Mouse (Mus musculus): ENCODE data around the gene Pak2.
"Not testable (repeated sequence)": the region's sequence is repeated elsewhere in the genome, so short reads cannot be mapped to it uniquely, and the experiment has no call there.

Gene Pak2

DNA sequence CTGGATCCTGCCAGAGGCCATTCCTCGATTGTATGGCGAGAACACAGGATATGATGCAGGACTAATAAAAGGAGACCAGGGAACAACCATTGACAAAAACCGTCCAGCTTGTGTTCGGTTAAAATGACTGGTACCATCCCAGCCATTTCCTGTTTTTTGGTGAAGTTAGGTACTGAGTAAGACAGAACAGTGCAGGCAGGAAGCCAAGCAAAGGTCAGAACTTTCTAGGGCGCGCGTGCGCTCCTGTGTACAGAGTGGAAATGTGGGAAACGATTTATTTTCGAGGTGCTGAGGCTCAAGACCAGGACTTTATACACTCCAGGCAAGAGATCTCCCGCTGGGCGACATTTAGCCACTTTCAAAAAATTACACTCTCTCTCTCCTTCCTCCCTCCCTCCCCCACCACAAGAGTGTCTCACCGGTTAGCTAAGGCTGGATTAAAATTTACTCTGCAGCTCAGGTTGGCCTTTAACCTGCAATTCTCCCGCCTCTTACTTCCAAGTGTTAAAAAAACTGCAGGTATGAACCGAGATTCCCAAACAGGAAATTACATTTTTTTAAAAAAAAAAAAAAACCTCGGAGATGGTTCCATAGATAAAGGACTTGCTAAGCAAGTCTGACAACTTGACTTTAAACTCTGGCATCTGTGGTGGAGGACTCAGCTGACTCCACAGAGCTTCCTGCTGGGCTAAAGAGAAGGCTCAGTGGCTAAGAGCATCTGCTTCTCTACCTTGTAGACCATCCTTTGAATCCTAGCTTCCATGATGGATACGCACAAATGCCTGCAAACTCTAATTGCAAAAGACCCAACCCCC is 8.7 kb upstream of the Pak2 start:
- peak in 1 of 2 experiments; percentile 38 for DNase-seq

GRCm38 (mm10) chr16:32078408-32078990 is 643 bp downstream of the Pak2 start:
- no peak for DNase-seq

GRCm38 (mm10) chr16:32077648-32078407 is 1.3 kb downstream of the Pak2 start:
- DNase-seq = peak in 1 of 2 experiments; percentile 14

DNA sequence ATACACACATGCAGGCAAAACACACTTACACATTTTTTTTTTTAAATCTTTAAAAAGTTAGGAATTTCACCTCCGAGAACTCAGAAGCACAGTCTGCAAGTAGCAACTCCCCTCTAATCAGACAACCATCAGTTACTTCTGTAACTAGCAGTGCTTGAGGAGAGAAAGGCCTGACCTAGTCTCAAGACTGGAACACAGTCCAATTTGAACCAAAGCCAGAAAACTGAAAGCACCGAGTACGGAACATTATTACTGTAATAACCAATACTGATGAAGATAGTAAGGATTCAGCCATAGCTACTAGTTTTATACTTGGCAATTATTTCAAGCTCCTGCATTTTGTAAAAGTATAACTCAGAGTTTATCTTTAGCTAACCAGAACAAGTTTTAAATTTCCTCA is 2.7 kb downstream of the Pak2 start:
- DNase-seq = no peak

GRCm38 (mm10) chr16:32075762-32076161 is 3.4 kb downstream of the Pak2 start:
- no peak for DNase-seq

- not testable (repeated sequence) for DNase-seq
These were observed 9.1 kb downstream of the Pak2 start for GRCm38 (mm10) chr16:32070070-32070469.

- DNase-seq = no peak
These were observed 10.5 kb downstream of the Pak2 start for GRCm38 (mm10) chr16:32068389-32069300.

DNA sequence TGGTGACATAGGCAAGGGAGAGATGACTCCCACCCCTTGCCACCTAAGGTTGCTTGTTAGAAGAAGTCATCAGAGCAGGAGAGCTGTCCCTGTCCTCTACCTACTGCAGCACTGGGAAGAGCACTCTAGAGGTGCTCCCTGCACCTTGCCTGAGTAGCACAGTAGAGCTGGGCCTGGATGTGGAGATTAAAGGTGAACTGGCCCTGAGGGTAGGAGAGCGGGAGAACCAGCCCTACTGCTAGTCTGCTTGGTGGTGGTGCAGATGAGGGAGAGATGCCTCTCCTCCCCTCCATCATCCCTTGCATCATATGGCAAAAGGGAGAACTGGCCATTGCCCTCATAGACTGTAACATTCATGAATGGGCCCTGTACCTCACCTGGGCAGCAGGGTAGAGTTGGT is 12.2 kb downstream of the Pak2 start:
- DNase-seq = no peak

DNA sequence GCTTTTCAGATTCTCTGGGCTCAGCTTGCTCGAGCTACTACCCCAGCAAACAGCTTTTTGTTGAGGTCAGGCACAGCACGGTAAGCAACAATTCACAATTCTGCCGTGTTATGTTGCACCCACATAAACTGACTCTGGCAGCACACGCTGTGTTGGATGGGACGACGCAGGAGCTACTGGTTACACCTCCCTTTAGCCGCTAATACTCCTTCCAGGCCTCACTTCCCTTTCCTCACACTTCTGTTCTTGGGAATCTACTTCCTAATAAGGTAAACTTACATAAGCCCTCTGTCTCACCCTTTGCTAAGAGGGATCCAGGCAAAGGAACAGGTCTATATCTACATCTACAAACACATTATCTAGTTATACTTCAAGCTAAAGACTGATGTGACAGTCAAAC is 15.2 kb downstream of the Pak2 start:
- DNase-seq = no peak

GRCm38 (mm10) chr16:32062226-32062625 is 16.9 kb downstream of the Pak2 start:
- DNase-seq = no peak

DNA sequence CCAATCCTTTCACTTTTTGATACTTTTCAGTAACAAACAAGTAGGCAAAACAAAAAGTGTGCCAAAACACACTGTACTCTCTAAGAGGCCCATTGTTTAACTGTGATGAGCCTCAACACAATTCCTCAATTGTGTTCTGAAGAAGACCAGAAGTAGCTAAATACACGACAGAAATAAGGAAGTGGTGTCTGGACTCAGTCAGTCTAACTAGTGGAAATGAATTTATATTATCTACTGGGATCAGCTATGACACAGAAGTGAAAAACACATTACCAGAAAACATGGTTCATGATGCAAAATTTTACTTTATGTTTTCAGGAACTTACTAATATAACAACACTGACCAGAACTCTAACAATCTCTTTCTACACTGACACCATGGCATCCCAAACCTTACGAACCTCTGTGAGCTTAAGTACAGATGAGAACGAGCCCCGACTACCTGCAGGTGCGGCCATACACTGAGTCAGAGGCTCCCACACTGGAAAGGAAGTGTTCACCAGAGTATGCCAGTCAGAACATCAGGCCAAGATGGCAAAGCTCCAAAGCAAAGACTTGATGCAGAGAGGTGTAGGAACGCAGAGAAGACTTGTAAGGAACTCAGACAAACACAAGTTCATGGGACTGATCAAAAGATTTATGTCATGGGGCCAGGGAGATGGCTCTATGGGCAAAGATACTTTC is 19.2 kb downstream of the Pak2 start:
- no peak for DNase-seq

DNA sequence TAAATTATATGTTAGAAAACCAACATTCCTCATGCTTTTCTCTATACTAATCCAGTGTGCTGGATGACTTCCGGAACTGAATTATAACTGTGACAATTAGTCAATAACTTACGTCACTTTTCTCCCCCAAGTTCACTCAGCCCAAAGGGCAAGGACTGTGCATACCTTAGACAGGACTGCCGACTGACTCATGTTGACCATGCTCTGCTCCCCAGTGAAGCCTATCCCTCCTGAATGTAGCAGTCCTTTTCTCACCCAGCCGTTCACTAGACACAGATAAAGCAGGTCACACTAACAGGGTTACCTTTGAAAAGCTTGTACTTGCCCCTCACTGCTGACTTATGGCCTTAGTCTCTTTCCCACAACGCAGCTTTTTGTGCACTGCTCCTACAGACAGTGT is 20.3 kb downstream of the Pak2 start:
- DNase-seq = no peak

GRCm38 (mm10) chr16:32042367-32042766 is 36.8 kb downstream of the Pak2 start:
- DNase-seq = no peak

- no peak for DNase-seq
These were observed 59.5 kb downstream of the Pak2 start for GRCm38 (mm10) chr16:32019678-32020077.

GRCm38 (mm10) chr16:32010330-32010729 is 68.8 kb downstream of the Pak2 start:
- no peak for DNase-seq

DNA sequence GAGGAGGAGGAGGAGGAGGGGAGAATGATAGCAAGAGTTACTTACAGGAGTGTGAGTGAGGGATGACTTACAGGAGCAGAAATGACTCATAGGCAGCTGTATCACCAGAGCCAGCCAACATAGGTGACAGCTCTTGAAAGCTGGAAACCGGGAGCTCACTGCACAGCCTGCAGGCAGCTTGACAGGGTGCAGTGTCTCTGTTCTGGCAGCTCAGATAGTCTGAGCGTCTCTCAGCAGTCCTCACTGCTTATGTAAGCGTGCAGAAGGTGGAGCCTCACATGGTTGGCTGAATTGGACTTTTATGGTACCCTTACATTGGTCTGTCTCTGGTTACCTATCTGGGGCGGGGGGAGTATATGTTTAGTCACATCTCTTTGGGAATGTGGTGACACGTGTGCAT is 69.2 kb downstream of the Pak2 start:
- DNase-seq = no peak

GRCm38 (mm10) chr16:32008529-32009293 is 70.4 kb downstream of the Pak2 start:
- no peak for DNase-seq

GRCm38 (mm10) chr16:32004731-32005130 is 74.4 kb downstream of the Pak2 start:
- DNase-seq = no peak

DNA sequence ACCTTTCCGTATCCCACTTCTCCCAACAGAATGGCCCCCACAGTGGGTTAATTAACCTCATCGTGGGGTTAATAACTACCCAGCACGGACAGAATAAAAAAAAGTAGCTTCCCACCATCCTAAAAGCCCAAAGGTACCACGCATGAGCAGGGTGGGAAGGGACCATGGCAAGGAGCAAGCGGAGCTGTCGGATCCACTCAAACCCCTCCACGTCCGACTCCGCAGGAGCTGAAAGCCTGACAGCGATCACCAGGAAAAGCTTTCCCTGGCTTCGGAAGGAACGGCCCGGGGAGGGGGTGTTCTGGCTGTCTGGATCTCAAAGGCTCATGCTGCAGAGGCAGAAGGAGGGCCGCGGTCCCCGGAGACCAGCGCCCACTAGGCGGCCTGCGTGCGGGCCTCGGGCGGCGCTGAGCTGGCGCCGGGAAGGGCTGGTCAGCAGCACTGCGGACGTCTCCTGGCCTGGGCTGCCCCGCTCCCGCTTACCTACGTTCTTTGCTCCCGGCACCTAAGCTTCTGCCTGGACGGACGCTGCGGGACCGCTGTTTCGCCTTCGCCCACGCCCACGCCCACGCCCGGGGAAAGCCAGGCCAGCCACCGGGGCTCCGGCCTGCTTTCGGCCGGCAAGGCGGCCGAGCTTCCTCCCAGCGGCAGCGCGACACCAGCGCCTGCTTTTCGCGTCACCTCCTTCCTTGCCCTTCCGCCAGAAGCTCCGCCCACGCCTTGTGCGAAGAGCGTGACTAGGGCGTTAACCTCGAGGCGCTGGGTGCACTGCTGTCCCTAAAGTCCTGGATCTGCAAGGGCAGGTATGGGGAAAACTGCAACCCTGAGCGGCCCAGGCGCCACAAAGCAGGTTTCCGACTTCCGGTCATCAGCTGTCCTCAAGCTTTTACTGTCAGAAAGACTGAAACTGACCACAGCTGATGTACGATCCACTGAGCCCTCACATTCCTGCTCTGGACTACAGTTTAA is 76.3 kb downstream of the Pak2 start, which contains the start of gene Senp5:
Gene Senp5 (minus strand): TSS at position 779 of the 969 bp plus-strand sequence.
- peak; percentile 94 to 95 for DNase-seq

DNA sequence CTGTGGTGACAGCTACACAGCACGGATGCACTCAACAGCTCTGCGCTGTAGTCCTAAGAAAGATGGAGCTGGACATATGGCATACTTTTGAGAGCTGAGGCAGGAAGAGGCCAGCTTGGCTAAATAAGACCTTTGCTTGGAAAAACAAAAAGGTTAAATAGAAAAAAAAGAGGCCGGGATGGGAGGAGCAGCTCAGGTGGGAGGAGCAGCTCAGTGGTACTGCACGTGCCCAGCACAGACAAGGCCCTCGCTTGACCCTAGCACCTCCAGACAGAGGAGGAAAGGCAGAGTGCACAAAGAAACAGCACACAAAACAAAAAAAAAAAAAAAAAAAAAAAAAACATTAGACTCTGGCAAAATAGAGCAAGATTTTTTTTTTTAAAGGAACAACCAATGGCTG is 82.8 kb downstream of the Pak2 start:
- no peak for DNase-seq

Data from lung, postnatal 4 days (tissue).